Mouse (Mus musculus): ENCODE measurements around the gene Fancc.

GRCm38 (mm10) chr13:63385234-63385633 is 111.8 kb downstream of the Fancc start:
- TF ChIP-seq POLR2A (IDR thresholded peaks at IDR 0.05; ENCODE audit: control insufficient read depth, extremely low read depth, insufficient read depth, low read length, poor library complexity) (no peak), CTCF (IDR thresholded peaks at IDR 0.05; ENCODE audit: borderline replicate concordance, control insufficient read depth, extremely low read depth, insufficient read depth, low read length, poor library complexity) (no peak)
